11 mouse cellular contexts compared by ENCODE assay signal in genomic region chr2:170175661-170176150, GRCm38 (mm10). TPM values are rescaled to one million over a fixed set of nuclear protein-coding genes. Genes with fewer than 3 reads are reported as not detected.
DNase-seq lines count a peak whose midpoint lies in the region; ATAC-seq and TF ChIP-seq lines count a peak whose summit lies in the region.
"Had no signal": no experiment of that assay in that cellular context is flagged by ENCODE, and none has a peak within 500 bp of the region (broad histone marks: within the 10 kb centered on the region; RNA-seq: fewer than 3 reads in every experiment).

No protein-coding gene starts in this region.

- TF ChIP-seq EP300 in heart, postnatal 0 days (IDR thresholded peaks at IDR 0.05; ENCODE audit: low read depth): no peak

- H3K27ac ChIP-seq in heart, postnatal 0 days (ENCODE audit: low read depth): peak overlapping the region; percentile 87
- H3K27ac ChIP-seq in limb, embryonic 10.5 days: peak overlapping the region; percentile 14; the same call in 1 of the 2 replicates
- H3K27ac ChIP-seq: embryonic facial prominence, embryonic 12.5 days; limb, embryonic 15.5 days; neural tube, embryonic 15.5 days had no signal

- intact Hi-C loops in heart, postnatal 36 days (cut with DNase I): loop anchor here (2.0 kb wide), 1 partner anchor 21 kb away; no protein-coding TSS in a partner anchor

- H3K9me3 ChIP-seq in heart, postnatal 0 days (replicated peaks; ENCODE audit: control insufficient read depth, low read length): no peaks in the 10 kb centered on the region
- H3K9me3 ChIP-seq in limb, embryonic 10.5 days (replicated peaks): no peaks in the 10 kb centered on the region
- H3K9me3 ChIP-seq: embryonic facial prominence, embryonic 12.5 days; limb, embryonic 15.5 days; neural tube, embryonic 15.5 days had no signal

- H3K4me1 ChIP-seq in heart, postnatal 0 days (ENCODE audit: control insufficient read depth, insufficient read depth): peaks cover 41% of the 10 kb centered on the region
- H3K4me1 ChIP-seq in limb, embryonic 10.5 days: peaks cover 41% of the 10 kb centered on the region

- ATAC-seq in heart, postnatal 0 days (ENCODE audit: insufficient read depth, low read depth): no peak

- no peaks in the 10 kb centered on the region for H3K27me3 ChIP-seq in heart, postnatal 0 days (ENCODE audit: control insufficient read depth, insufficient read depth, low read length)
- no peaks in the 10 kb centered on the region for H3K27me3 ChIP-seq in limb, embryonic 10.5 days (ENCODE audit: low read depth, poor library complexity, severe bottlenecking)
- H3K27me3 ChIP-seq: embryonic facial prominence, embryonic 12.5 days; limb, embryonic 15.5 days; neural tube, embryonic 15.5 days had no signal

- H3K9ac ChIP-seq in heart, postnatal 0 days (replicated peaks; ENCODE audit: low read depth, low read length): no peak overlapping the region
- H3K9ac ChIP-seq: embryonic facial prominence, embryonic 12.5 days; limb, embryonic 15.5 days; neural tube, embryonic 15.5 days had no signal

- H3K4me2 ChIP-seq in heart, postnatal 0 days (ENCODE audit: low read depth, low read length): no peak overlapping the region
- H3K4me2 ChIP-seq: embryonic facial prominence, embryonic 12.5 days; limb, embryonic 15.5 days; neural tube, embryonic 15.5 days had no signal

- no peaks in the 10 kb centered on the region for H3K36me3 ChIP-seq in heart, postnatal 0 days (replicated peaks; ENCODE audit: control insufficient read depth, insufficient read depth, low read length)
- H3K36me3 ChIP-seq in limb, embryonic 10.5 days: no peaks in the 10 kb centered on the region
- H3K36me3 ChIP-seq: embryonic facial prominence, embryonic 12.5 days; limb, embryonic 15.5 days; neural tube, embryonic 15.5 days had no signal

- H3K4me3 ChIP-seq in heart, postnatal 0 days (ENCODE audit: low read depth, low read length): no peak overlapping the region
- no peak overlapping the region for H3K4me3 ChIP-seq in limb, embryonic 10.5 days
- H3K4me3 ChIP-seq: embryonic facial prominence, embryonic 12.5 days; limb, embryonic 15.5 days; neural tube, embryonic 15.5 days had no signal

- no peak for DNase-seq in heart, postnatal 0 days (ENCODE audit: low spot score)
- no peak for DNase-seq in heart, postnatal 36 days
- DNase-seq in thymus, postnatal 14 days: peak; percentile 25
- DNase-seq in thymus, postnatal 4 days: no peak
- no peak for DNase-seq in limb, embryonic 10.5 days (ENCODE audit: low spot score)
- DNase-seq in spleen, postnatal 36 days (ENCODE audit: low spot score in 2 of 2): no peak
- DNase-seq in frontal cortex, postnatal 14 days (ENCODE audit: low spot score in 2 of 2): no peak
- DNase-seq in urinary bladder, postnatal 10 days (ENCODE audit: low spot score): no peak

- 61% methylated on average over 7 of the region's 7 CpGs for WGBS in heart, postnatal 0 days
- 65% methylated on average over 7 of the region's 7 CpGs for WGBS in limb, embryonic 10.5 days

- TF ChIP-seq CTCF in heart, postnatal 0 days (IDR thresholded peaks at IDR 0.05; ENCODE audit: low read depth): no peak

RNA-seq across cellular contexts. Expression of gene Zfp217, which starts 27.8 kb away (rescaled TPM):
- 9.8 and 10.1 TPM in 2 replicates for total RNA-seq in heart, postnatal 0 days (2014; rRNA removed; ENCODE audit: low replicate concordance)
- polyA plus RNA-seq in heart, postnatal 0 days (2015; fragmentation: Nextera tagmentation; extraction: Ambion mirVana): 1.9 and 2.1 TPM in 2 replicates
- total RNA-seq in heart, postnatal 36 days (2021): 10 to 100 TPM; 11.2 to 13.0 TPM
- polyA plus RNA-seq in limb, embryonic 10.5 days (2016; fragmentation: Nextera tagmentation; extraction: Ambion mirVana): 3.9 and 4.1 TPM in 2 replicates
